Mouse (Mus musculus) liver, adult 2 months (tissue): ENCODE data around the gene Gstp3.

Experiments used
- CTCF ChIP-seq: fragments of 200-500 bp; IDR thresholded peaks from 2 replicates; pipeline ENCODE4 v1.5.1; 2011; ENCODE audit warnings: low read depth, low read length, control low read depth
- POLR2A ChIP-seq: fragments of 200-500 bp; IDR thresholded peaks from 2 replicates; pipeline ENCODE4 v1.6.1; 2011; ENCODE audit warnings: low read length, control low read depth; ENCODE audit not compliant: insufficient read depth; ENCODE audit errors: extremely low read depth

GRCm38 (mm10) chr19:4091383-4091782 lies 32.0 kb upstream of the Gstp3 start:
- TF ChIP-seq CTCF: no peak
- TF ChIP-seq POLR2A: no peak
